Mouse (Mus musculus) heart, postnatal 0 days (tissue): ENCODE results near the gene Ube2c.

ENCODE experiments used
- CTCF ChIP-seq: IDR thresholded peaks from 2 replicates; pipeline ENCODE4 v1.5.1; 2016; ENCODE audit warnings: antibody characterized with exemption, control low read depth, low read depth
- EP300 ChIP-seq: IDR thresholded peaks from 2 replicates; pipeline ENCODE4 v1.6.1; 2016; ENCODE audit warnings: antibody characterized with exemption, low read depth

DNA sequence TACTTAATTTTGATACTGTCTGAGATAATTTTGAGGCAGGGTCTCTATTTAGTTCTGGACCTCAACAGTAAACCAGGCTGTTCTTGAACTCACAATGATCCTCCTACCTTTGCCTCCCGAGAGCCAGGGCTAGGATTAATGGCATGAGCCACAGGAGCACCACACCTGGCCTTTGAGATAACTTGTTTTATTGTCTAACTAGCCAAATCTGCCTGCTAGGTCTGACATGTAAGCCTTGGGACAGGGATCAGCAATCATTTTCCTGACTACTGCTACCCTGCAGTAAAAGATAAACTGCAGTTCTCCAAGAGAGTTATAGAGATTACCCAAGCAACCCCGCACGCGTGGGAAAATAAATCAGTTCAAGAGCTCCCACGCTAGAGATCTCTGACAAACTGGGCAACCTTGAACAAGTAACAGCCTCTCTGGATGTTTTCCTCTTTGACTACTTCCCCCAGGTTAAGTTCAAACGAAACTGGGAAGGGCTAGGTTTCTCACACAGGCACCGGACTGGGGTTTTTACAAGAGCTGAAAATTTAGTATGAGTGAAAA, 15.2 kb downstream of the Ube2c start:
- TF ChIP-seq CTCF = no peak
- no peak for TF ChIP-seq EP300
